Mouse (Mus musculus): ENCODE measurements around the gene Pbx1. TPM values are rescaled to one million over a fixed set of nuclear protein-coding genes. Genes with fewer than 3 reads are reported as not detected.

Pbx1 gene
- total RNA-seq, 2 experiments from 2014 or later: 137 to 149 TPM

GRCm38 (mm10) chr1:168391617-168392499 is 40.2 kb downstream of the Pbx1 start:
- intact Hi-C loops (cut with DNase I): loop anchor here (2.0 kb wide), 1 partner anchor 39 kb away; no protein-coding TSS in a partner anchor
- DNase-seq (ENCODE audit: low spot score in 2 of 2): peak; percentile 26 to 32

DNA sequence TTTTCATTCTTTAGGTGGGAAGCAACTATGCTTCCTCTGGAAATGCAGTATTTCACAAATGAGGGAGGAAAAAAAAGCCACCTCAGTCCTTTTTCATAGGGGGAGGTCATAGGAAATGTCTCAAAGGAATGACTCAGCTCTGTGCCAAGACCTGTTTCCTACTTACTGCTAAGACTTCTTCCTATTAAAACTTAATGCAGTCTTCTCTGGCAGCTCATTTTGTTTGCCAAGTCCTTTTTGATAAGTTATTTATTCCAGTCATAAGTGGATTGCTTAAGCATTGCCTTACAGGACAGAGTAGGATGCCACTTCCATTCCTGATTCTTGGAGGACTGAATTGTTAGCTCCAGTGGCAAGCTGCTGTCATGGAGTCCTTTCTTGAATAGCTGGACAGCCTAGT is 41.3 kb downstream of the Pbx1 start:
- intact Hi-C loops (cut with DNase I): loop anchor here (2.0 kb wide), 1 partner anchor 40 kb away; no protein-coding TSS in a partner anchor
- no peak for DNase-seq (ENCODE audit: low spot score in 2 of 2)

DNA sequence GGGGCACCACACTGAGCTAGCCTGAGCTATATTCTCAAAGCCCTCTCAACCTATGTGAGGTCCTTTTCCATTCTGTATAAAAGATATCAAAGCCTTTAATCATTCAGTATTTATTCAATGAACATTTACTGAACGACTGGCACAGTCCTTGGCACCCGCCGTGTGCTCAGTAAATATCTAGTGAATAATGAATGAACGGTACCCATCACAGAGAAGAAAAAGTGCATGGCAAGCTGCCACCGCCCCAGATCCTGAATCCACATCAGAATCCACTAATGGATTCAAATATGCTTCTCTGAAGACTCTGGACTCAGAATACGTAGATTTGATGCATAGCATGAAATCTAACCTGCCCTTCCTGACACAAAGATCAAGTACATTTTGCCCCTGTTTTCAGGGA is 45.9 kb downstream of the Pbx1 start:
- no peak for DNase-seq (ENCODE audit: low spot score in 2 of 2)
- intact Hi-C loops (cut with DNase I): no loop called here

GRCm38 (mm10) chr1:168384594-168384955 is 47.5 kb downstream of the Pbx1 start:
- DNase-seq (ENCODE audit: low spot score in 2 of 2): no peak
- intact Hi-C loops (cut with DNase I): loop anchor here (5.0 kb wide), 1 partner anchor 43 kb away; no protein-coding TSS in a partner anchor

DNA sequence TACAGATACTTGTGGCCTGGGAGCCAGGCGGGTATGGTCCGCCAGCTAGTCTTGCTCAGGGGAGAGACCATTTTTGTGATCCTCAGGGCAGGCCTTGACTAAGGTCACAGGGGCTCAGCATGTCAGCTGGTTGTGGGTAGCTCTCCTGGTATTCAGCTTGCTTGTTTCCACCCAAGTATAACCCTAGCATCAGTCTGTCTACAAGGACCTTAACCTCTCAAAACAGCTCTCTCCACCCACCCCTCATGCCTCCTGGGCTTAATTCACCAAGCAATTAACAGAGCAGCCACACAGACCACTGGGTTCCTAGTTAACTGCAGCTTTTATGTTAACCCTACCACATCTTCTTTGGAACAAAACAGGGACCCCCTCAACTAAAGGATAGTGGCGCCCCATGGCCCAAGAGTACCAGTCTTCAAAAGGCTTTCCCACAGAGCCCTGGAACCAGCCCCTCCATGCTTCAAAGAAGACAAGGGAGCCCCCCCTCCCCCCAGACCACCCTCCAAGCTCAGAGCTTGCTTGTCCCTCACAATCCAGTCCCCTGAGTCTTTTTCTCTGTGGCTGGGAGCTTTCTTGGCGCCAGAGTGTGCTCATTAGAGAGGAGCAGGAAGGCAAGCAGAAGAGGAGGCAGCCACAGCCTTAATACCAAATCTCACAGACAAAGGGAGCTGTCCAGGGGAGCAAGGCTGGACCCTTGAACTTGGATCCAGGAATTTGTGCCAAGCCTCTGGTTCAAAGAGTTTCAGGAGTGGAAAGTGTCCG is 48.1 kb downstream of the Pbx1 start:
- DNase-seq (ENCODE audit: low spot score in 2 of 2): no peak
- intact Hi-C loops (cut with DNase I): loop anchor here (5.0 kb wide), 1 partner anchor 43 kb away; no protein-coding TSS in a partner anchor

- no peak for DNase-seq (ENCODE audit: low spot score in 2 of 2)
- intact Hi-C loops (cut with DNase I): loop anchor here (5.0 kb wide), 1 partner anchor 45 kb away; no protein-coding TSS in a partner anchor
Measured at GRCm38 (mm10) chr1:168382823-168383157, 49.3 kb downstream of the Pbx1 start.

GRCm38 (mm10) chr1:168382106-168382822 is 49.8 kb downstream of the Pbx1 start:
- intact Hi-C loops (cut with DNase I): loop anchor here (5.0 kb wide), 1 partner anchor 45 kb away; no protein-coding TSS in a partner anchor
- DNase-seq (ENCODE audit: low spot score in 2 of 2): no peak

- peak in 1 of 2 experiments; percentile 45 for DNase-seq (ENCODE audit: low spot score in 2 of 2)
- intact Hi-C loops (cut with DNase I): loop anchor here (5.0 kb wide), 1 partner anchor 46 kb away; no protein-coding TSS in a partner anchor
Measured at GRCm38 (mm10) chr1:168381451-168381850, 50.6 kb downstream of the Pbx1 start.

DNA sequence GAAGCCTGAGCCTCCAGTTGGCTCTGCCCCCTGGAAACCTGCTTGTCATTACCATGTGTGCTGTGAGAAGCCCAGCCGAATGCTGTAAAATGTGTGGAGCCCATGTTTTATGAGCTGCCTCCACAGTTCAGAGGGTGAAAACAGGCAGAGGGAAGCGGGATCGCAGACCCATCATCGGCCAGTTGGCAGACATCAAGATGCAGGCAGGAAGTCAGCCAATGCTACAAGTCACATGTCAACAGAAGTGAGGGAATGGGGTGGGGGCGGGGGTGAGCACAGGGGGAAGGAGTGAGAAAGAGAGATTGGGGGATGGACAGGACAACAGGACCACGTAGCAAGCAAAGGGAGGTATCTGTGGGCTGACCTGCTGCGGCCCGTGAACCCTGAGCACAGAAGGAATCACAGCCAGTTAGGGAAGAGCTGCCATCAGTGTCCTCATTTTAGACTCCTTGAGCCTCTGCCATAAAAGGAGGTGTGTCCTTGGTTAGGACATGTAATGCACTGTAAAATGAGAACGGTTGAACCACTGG is 51.8 kb downstream of the Pbx1 start:
- intact Hi-C loops (cut with DNase I): loop anchor here (5.0 kb wide), 1 partner anchor 47 kb away; no protein-coding TSS in a partner anchor
- no peak for DNase-seq (ENCODE audit: low spot score in 2 of 2)

GRCm38 (mm10) chr1:168377650-168378049 is 54.4 kb downstream of the Pbx1 start:
- intact Hi-C loops (cut with DNase I): no loop called here
- DNase-seq (ENCODE audit: low spot score in 2 of 2): no peak

- no peak for DNase-seq (ENCODE audit: low spot score in 2 of 2)
- intact Hi-C loops (cut with DNase I): no loop called here
Measured at GRCm38 (mm10) chr1:168376330-168376729, 55.7 kb downstream of the Pbx1 start.

GRCm38 (mm10) chr1:168374953-168375600 is 57.0 kb downstream of the Pbx1 start:
- DNase-seq (ENCODE audit: low spot score in 2 of 2): no peak
- intact Hi-C loops (cut with DNase I): no loop called here

- no peak for DNase-seq (ENCODE audit: low spot score in 2 of 2)
- intact Hi-C loops (cut with DNase I): no loop called here
Measured at GRCm38 (mm10) chr1:168372089-168372488, 60.0 kb downstream of the Pbx1 start.

DNA sequence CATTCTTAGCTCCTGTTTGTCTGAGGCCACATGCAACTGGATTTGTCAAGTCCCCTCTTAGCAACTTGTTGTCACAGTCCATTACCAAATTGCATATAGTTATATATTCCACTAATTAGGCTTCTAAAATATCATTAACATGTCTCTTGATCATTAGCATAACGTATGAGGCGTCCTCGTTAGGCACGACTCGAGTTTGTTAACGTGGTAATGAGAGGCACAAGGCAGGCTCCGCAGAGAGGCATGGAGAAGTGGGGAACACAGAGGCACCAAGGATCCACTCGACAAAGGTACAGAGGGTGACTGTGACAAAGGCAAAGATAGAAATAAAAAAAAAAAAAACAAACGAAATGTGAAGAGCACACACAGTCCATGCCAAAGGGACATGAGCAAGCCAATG is 61.1 kb downstream of the Pbx1 start:
- no peak for DNase-seq (ENCODE audit: low spot score in 2 of 2)
- intact Hi-C loops (cut with DNase I): no loop called here

GRCm38 (mm10) chr1:168366261-168366660 is 65.8 kb downstream of the Pbx1 start:
- intact Hi-C loops (cut with DNase I): no loop called here
- no peak for DNase-seq (ENCODE audit: low spot score in 2 of 2)

GRCm38 (mm10) chr1:168364325-168364724 is 67.7 kb downstream of the Pbx1 start:
- DNase-seq (ENCODE audit: low spot score in 2 of 2): no peak
- intact Hi-C loops (cut with DNase I): no loop called here

DNA sequence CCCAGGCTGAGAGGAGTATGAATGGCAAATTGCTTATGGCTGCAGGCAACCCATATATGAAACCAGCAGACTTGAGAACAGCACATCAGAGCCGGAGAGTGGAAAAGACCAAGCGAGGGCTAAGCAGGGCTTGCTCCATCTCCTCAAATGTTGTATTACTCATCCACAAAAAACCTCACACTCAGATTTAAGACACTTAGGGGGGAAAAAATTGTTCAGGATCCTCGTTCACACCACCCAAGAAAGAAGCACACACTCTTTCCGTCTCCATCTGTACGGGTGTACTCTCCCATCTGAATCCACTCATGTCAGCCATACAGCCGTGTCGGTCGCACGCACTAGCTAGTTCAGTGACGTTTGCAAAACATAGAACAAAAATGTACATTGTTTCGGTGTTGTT is 69.0 kb downstream of the Pbx1 start:
- intact Hi-C loops (cut with DNase I): no loop called here
- no peak for DNase-seq (ENCODE audit: low spot score in 2 of 2)

GRCm38 (mm10) chr1:168362464-168362863 is 69.6 kb downstream of the Pbx1 start:
- no peak for DNase-seq (ENCODE audit: low spot score in 2 of 2)
- intact Hi-C loops (cut with DNase I): no loop called here
